Mouse (Mus musculus) brown adipose tissue, adult 24 weeks (tissue): ENCODE measurements around the gene Chmp1a. TPM values are rescaled to one million over a fixed set of nuclear protein-coding genes. Genes with fewer than 3 reads are reported as not detected.
A peak's percentile ranks its signal among the peaks of the same experiment; 100 is the strongest.
"Not testable (repeated sequence)": the region's sequence is repeated elsewhere in the genome, so short reads cannot be mapped to it uniquely, and the experiment has no call there.

Experiments
- H3K27ac ChIP-seq: fragments of 200-500 bp; replicated peaks from 2 replicates; pipeline ENCODE4 v1.5.1; 2012; ENCODE audit warnings: low read depth, mild to moderate bottlenecking, low read length
- H3K4me1 ChIP-seq: fragments of 200-500 bp; 2 replicates; pipeline ENCODE4 v1.6.1; 2012; ENCODE audit warnings: low read length, mixed read lengths; ENCODE audit not compliant: control insufficient read depth, insufficient read depth, insufficient read length
- H3K4me3 ChIP-seq: fragments of 200-500 bp; 2 replicates; pipeline ENCODE4 v1.5.1; 2012; ENCODE audit warnings: low read depth, mild to moderate bottlenecking, low read length, moderate library complexity; ENCODE audit not compliant: insufficient read depth
- polyA plus RNA-seq: library from polyadenylated mRNA; stranded (reverse); fragments of >200 nt; gene quantifications from 2 replicates; pipeline ENCODE4 v1.2.4, GENCODE M21; 2012; ENCODE audit not compliant: missing spikeins, insufficient read depth, insufficient read length

Gene Chmp1a
- polyA plus RNA-seq, 1 experiment: 39.5 TPM

DNA sequence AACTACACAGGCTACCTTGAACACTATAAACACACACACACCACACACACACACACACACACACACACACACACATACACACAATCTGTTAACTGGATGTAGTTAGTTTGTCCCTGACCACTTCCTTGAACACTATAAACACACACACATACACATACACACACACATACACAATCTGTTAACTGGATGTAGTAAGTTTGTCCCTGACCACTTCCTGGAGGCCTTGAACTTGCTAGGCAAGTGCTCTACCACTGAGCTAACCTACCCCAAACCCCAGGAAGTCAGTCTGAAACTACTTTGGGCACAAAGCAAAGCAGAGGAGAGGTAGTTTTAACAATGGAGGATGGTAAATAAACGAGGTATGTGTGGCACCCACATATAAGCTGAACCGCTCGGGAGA, 9.0 kb downstream of the Chmp1a start:
- Histone ChIP-seq H3K4me3 (no peak overlapping the region), H3K4me1 (no peaks in the 10 kb centered on the region), H3K27ac (no peak overlapping the region)

DNA sequence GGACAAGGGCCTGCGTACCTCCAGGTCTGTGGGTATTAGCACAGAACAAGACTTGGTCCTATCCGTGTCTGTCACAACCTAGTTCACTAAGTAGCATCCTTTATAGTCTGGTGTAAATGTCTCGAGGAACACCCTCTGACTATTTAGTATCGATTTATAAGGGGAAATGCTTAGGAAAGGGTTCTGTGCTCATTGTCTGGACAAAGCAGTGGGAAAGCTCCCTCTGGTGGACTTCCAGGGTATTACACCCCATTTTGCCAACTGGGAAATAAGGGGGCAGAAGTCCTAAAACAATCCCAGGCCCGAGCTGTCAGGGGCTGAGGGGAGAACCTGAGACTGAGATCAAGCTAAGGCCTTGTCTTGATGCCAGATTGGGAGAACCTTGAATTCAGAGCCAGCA, 10.3 kb downstream of the Chmp1a start:
- Histone ChIP-seq H3K4me1 (no peaks in the 10 kb centered on the region), H3K4me3 (no peak overlapping the region), H3K27ac (no peak overlapping the region)

DNA sequence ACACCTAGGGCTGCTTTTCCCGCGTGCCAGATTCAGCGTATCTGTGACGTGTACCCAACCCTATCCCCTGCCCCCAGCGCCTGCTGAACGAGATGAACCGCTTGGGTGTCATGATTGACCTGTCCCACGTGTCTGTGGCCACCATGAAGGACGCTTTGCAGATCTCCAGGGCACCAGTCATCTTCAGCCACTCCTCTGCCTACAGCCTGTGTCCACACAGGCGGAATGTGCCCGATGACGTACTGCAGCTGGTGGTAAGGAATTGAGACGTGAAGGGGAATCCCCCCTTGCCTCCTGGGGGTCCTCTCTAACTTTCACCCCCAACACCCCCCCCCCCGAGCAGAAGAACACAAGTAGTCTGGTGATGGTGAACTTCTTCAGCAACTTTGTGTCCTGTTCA, 12.7 kb downstream of the Chmp1a start:
- Histone ChIP-seq H3K27ac (no peak overlapping the region), H3K4me1 (no peaks in the 10 kb centered on the region), H3K4me3 (no peak overlapping the region)

DNA sequence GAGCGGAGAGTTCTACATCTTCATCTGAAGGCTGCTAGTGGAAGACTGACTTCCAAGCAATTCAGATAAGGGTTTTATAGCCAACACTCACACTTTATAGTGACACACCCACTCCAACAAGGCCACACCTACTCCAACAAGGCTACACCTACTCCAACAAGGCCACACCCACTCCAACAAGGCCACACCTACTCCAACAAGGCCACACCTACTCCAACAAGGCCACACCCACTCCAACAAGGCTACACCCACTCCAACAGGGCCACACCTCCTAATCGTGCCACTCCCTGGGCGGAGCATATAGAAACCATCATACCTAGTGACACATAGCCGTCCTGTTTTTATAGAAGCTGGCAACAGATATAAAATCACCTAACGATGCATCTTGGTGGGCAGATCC, 15.5 kb downstream of the Chmp1a start:
- not testable (repeated sequence) for H3K4me3 ChIP-seq, H3K27ac ChIP-seq, H3K4me1 ChIP-seq

DNA sequence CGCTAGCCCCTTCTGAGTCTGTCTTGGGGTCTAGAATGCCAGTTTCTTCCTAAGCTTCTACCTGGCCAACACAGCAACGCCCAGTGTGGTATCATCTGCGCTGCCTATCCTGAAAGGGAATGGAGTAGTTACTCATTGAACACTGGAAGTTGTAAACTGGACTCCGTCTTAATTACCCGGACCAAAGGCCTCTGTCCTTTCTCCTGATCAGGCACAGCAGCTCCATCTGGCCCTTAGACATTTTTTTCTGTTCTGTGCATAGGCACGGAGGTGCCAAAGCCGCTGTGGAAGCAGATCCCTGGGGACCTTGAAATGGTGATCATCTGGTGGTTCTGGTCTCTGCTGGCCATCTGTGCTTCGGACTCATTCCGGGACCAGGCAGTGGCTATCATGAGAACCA, 18.8 kb downstream of the Chmp1a start:
- no peak overlapping the region for H3K4me3 ChIP-seq
- 0 out of 2 replicates have a peak, but pooled peaks cover 2% of the 10 kb centered on the region for H3K4me1 ChIP-seq
- no peak overlapping the region for H3K27ac ChIP-seq

DNA sequence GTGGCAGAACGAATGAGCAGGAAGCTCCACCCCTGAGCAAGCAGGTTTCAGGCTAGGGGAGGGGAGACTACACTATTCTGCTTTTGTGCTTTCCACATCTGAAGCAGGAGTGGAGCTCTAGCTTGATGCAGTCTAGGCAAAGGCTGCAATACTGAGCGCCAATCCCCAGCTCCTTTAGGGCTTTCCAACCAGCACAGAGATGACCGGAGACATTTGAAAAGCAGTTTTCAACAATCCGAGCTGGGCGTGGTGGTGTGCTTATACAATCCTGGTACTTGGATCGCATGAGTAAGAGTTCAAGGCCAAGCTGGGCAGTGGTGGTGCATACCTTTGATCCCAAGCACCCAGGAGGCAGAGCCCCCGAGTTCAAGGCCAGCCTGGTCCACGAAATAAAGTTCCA, 20.7 kb downstream of the Chmp1a start:
- H3K4me1 ChIP-seq: 0 out of 2 replicates have a peak, but pooled peaks cover 2% of the 10 kb centered on the region
- no peak overlapping the region for H3K4me3 ChIP-seq
- H3K27ac ChIP-seq: no peak overlapping the region

DNA sequence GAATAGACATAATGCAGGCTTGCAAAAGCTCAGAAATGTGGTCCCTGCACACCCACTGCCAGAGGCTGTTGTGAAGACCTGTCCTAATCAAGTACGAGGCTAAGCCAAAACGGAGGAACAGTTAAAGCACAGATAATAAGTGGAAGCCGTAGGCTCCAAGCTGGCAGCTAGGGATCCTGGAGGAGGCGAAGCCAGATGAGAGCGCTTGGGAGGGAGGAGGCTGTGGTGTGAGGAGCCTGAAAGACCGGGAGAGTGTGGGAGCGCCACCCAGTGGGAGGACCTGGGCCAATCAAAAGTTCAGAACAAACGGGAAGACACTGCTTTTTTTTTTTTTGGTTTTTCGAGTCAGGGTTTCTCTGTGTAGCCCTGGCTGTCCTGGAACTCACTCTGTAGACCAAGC, 21.9 kb downstream of the Chmp1a start:
- no peak overlapping the region for H3K4me3 ChIP-seq

DNA sequence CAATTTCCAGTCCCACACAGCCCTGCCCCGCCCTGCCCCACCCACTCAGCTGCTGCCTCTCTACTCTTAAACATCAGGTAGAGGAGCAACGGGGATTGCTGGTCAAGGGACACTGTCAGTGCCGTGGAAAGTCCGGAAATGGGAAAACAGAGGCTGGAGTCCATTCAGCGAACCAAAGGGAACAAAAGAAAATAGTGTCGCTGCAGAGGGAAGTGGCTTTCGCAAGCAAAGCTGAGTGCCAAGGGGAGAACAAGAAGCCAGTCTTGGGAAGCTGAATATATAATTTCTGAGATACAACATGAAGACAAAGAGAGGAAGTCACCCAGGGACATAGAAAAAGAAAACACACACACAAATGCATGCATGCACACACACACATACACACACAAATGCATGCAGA, 23.7 kb downstream of the Chmp1a start:
- 0 out of 2 replicates have a peak overlapping the region, but pooled peaks have one; percentile 1 for H3K27ac ChIP-seq
- H3K4me1 ChIP-seq: peaks cover 9% of the 10 kb centered on the region
- H3K4me3 ChIP-seq: no peak overlapping the region

More for the DNA sequence above, 21.9 kb downstream of the Chmp1a start:
- H3K27ac ChIP-seq: no peak overlapping the region
- peaks cover 6% of the 10 kb centered on the region for H3K4me1 ChIP-seq

DNA sequence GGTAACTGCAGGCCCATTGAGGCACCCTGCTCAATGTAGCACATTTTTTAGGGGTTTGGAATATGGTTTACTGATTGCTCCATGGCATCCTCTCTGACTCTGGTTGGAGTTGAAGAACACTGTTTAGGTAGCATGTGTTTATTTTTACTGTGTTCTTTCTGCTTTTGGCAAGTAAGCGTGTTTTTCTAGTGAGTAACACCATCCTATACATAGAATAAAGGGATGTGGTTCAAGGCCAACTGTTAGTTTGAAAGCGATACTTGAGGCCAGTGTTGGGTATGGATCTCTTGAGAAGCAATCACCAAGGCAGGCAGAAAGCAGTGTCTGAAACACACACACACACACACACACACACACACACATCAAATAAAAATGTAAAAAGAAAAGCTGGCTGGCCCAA, 24.6 kb downstream of the Chmp1a start:
- peak overlapping the region; percentile 49 for H3K4me3 ChIP-seq
- peaks cover 9% of the 10 kb centered on the region for H3K4me1 ChIP-seq
- peak overlapping the region; percentile 87 for H3K27ac ChIP-seq

DNA sequence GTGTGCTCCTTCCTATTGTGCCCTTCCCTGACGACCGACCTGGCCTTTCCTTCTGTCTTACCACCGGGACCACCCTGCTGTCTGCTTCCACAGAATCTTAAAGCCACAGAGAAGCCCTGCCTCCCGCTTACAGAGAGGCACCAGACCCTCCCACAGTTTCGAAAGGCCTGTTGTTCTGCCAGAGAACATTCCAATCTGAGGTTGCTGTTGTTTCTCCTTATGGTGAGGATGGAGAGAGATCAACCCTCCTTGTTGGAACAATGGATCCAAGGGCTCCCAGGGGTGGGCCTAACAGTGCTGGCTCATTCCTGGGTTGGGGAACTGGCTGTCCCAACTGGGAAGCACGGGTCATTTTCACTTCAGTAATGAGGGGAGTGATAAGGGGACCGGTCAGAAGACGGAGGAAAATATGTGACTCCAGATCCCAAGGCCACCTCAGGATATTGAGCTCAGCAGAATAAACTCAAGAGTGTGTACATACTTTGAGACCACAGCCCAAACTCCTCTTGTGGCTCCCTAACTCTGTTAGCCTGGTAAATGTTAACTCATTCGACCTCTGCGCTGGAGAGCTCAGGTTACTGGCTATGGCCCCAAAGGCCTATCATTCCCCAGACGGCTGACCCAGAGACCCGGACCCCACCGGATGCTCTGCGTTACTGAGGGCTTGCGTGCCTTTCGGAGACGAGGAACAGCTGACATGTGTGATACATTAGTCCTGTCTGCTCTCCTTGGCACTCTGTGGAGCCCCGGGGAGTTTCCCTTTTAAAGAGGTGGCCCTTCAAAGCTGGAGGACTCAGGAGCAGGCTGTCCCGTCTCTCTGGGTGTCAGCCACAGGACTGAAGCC, 26.8 kb downstream of the Chmp1a start, which contains the start of gene Dpep1:
Dpep1 (plus strand) TSS at position 677 of the 844 bp plus-strand sequence.
- peak within 1 kb of the TSS; percentile 87 for H3K27ac ChIP-seq
- H3K4me1 ChIP-seq: peaks cover 9% of the 10 kb centered on the region
- H3K4me3 ChIP-seq: peak within 1 kb of the TSS; percentile 49

DNA sequence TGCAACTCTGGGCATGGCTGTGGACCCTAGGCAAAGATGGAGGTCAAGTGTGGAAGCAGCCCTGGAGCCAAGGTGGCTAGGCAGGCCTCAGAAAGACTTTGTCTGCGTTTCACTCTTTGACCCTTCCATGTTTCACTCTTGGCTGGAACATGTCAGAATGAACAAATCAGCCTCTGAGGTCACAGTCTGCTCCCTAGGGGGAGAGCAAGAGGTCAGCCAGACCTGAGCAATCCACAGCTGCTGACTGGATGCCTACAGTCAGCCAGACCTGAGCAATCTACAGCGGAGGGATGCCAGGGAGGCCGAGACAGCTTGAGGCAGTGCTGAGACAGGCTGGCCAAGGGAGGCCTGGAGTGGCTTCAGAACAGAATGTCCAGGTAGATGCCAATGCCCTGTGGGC, 31.2 kb downstream of the Chmp1a start:
- peak overlapping the region; percentile 90 for H3K27ac ChIP-seq
- H3K4me1 ChIP-seq: peaks cover 5% of the 10 kb centered on the region
- peak overlapping the region; percentile 51 for H3K4me3 ChIP-seq

DNA sequence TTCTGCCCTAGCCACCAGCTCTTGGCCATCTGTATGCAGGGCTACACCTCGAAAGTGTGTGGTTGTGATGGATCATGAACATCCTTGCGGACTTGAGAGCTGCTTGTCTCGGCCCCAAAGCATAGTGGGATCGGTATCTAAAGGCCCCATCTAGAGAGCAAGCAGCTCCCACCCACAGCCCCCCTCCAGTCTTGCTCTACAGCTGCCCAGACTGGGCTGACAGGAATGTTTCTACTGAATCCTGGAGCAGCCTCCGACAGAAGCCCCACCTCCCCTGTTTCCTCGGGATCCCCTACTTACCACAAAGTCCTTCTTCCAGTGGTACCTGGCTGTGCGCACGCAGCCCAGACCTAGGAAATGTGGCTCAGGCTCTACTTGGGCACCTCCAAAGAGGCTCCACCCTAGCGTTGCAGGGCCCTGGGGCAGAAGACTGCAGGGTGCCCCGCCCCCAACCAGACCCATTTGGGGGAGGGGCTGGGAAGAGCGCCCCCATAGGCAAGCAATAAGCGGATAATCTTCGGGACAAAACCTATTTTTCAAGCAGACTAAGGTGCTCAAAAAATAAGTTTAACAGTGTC, 54.6 kb downstream of the Chmp1a start, which contains the start of gene Sult5a1:
Sult5a1 (minus strand) TSS at position 428 of the 578 bp plus-strand sequence.
- H3K4me3 ChIP-seq: no peak within 1 kb of the TSS
- H3K4me1 ChIP-seq: peaks cover 5% of the 10 kb centered on the region; the same call in 1 of the 2 replicates
- no peak within 1 kb of the TSS for H3K27ac ChIP-seq

DNA sequence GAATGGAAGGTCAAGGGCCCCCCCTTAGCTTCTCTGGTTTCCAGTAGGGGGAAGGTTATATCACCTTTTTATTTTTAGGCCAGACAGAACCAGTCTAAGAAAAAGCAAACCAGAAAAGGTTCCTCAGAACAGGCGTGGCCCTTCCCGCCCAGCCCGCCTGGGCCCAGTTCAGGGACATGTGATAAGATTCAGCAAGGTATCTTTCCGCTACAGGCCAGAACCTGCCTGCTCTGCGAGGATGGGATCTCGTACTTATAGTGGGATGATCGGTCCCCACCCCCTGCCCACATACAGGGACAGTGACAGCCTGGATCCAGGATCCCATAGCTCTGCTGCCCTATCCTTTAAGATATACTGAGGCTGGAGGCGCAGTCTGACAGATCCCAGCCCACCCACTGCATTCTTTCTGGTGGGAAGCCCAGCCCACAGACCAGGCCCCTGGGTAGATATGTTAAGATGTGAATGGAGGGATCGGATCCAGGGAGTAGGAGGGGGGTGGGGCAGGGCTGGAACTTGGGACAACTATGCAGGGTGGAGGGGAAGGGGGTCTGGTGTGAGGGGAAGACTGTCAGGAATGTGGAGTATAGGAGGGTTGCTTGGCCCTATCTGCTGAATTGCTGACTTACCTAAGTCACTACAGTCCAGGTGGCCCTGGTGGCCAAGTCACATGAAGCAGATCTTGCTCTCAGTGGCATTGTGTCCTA, 56.3 kb downstream of the Chmp1a start:
- no peak overlapping the region for H3K27ac ChIP-seq
- H3K4me3 ChIP-seq: no peak overlapping the region
- H3K4me1 ChIP-seq: peaks cover 5% of the 10 kb centered on the region; the same call in 1 of the 2 replicates

DNA sequence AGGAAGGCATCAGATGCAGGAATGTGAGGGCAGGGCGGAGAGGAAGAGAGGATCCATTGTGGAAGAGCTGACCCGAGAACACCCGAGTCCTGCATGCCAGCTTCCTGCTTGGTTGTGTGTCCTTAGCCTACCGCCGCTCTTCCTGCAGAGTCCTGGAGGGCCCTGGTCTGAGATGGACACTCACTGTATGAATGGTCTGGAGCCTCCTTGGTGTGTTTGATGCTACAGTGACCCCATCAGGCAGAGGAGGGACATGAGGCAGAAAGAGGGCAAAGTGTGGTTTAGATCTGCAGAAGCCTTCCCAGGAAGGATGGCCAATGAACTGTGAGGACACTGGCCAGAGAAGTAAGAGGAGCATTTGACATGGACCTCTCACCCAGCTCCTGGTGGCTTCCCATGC, 57.4 kb downstream of the Chmp1a start:
- Histone ChIP-seq H3K4me1 (peaks cover 8% of the 10 kb centered on the region), H3K27ac (no peak overlapping the region), H3K4me3 (no peak overlapping the region)
